Mouse (Mus musculus): ENCODE measurements around the gene Anp32b. TPM values are rescaled to one million over a fixed set of nuclear protein-coding genes. Genes with fewer than 3 reads are reported as not detected.

Gene Anp32b
- polyA plus RNA-seq, 1 experiment from 2014 or later: 156 TPM

GRCm38 (mm10) chr4:46451240-46451757 is 597 bp downstream of the Anp32b start:
- peak overlapping the region; percentile 84 for H3K4me2 ChIP-seq (ENCODE audit: low read depth, low read length)
- peak overlapping the region; percentile 87 for H3K4me3 ChIP-seq (ENCODE audit: low read length)
- H3K4me1 ChIP-seq (ENCODE audit: control insufficient read depth, insufficient read depth, low read length): peaks cover 32% of the 10 kb centered on the region
- H3K36me3 ChIP-seq (ENCODE audit: control insufficient read depth, insufficient read depth): no peaks in the 10 kb centered on the region
- H3K9ac ChIP-seq (ENCODE audit: low read length): peak overlapping the region; percentile 98
- H3K27me3 ChIP-seq (ENCODE audit: control insufficient read depth, insufficient read depth, low read length): no peaks in the 10 kb centered on the region
- H3K27ac ChIP-seq (ENCODE audit: low read length): peak overlapping the region; percentile 99
- peak; percentile 37 for ATAC-seq (replicated peaks; ENCODE audit: extremely low read depth, insufficient read depth, low FRiP score)
- H3K9me3 ChIP-seq (replicated peaks; ENCODE audit: control insufficient read depth, low read length): no peaks in the 10 kb centered on the region
- WGBS: under 1% methylated on average over 58 of the region's 70 CpGs

GRCm38 (mm10) chr4:46451758-46452480 is 1.2 kb downstream of the Anp32b start:
- peak; percentile 12 for ATAC-seq (replicated peaks; ENCODE audit: extremely low read depth, insufficient read depth, low FRiP score)
- under 1% methylated on average over 110 of the region's 111 CpGs for WGBS

GRCm38 (mm10) chr4:46452481-46452850 is 1.8 kb downstream of the Anp32b start:
- no peaks in the 10 kb centered on the region for H3K36me3 ChIP-seq (ENCODE audit: control insufficient read depth, insufficient read depth)
- no peaks in the 10 kb centered on the region for H3K9me3 ChIP-seq (replicated peaks; ENCODE audit: control insufficient read depth, low read length)
- no peaks in the 10 kb centered on the region for H3K27me3 ChIP-seq (ENCODE audit: control insufficient read depth, insufficient read depth, low read length)
- H3K4me2 ChIP-seq (ENCODE audit: low read depth, low read length): peak overlapping the region; percentile 84
- peak overlapping the region; percentile 87 for H3K4me3 ChIP-seq (ENCODE audit: low read length)
- H3K27ac ChIP-seq (ENCODE audit: low read length): peak overlapping the region; percentile 99
- under 1% methylated on average over 19 of the region's 19 CpGs for WGBS
- peaks cover 32% of the 10 kb centered on the region for H3K4me1 ChIP-seq (ENCODE audit: control insufficient read depth, insufficient read depth, low read length)
- H3K9ac ChIP-seq (ENCODE audit: low read length): peak overlapping the region; percentile 98
- no peak for ATAC-seq (replicated peaks; ENCODE audit: extremely low read depth, insufficient read depth, low FRiP score)

More at GRCm38 (mm10) chr4:46451758-46452480, 1.2 kb downstream of the Anp32b start:
- no peaks in the 10 kb centered on the region for H3K27me3 ChIP-seq (ENCODE audit: control insufficient read depth, insufficient read depth, low read length)
- H3K4me2 ChIP-seq (ENCODE audit: low read depth, low read length): peak overlapping the region; percentile 84
- H3K4me3 ChIP-seq (ENCODE audit: low read length): peak overlapping the region; percentile 87
- no peaks in the 10 kb centered on the region for H3K36me3 ChIP-seq (ENCODE audit: control insufficient read depth, insufficient read depth)
- peaks cover 32% of the 10 kb centered on the region for H3K4me1 ChIP-seq (ENCODE audit: control insufficient read depth, insufficient read depth, low read length)
- peak overlapping the region; percentile 99 for H3K27ac ChIP-seq (ENCODE audit: low read length)
- peak overlapping the region; percentile 98 for H3K9ac ChIP-seq (ENCODE audit: low read length)
- H3K9me3 ChIP-seq (replicated peaks; ENCODE audit: control insufficient read depth, low read length): no peaks in the 10 kb centered on the region

- Histone ChIP-seq H3K9me3 (replicated peaks; ENCODE audit: control insufficient read depth, low read length) (no peaks in the 10 kb centered on the region), H3K4me2 (ENCODE audit: low read depth, low read length) (peak overlapping the region; percentile 84), H3K9ac (ENCODE audit: low read length) (peak overlapping the region; percentile 98), H3K27ac (ENCODE audit: low read length) (peak overlapping the region; percentile 99; the same call in 1 of the 2 replicates), H3K4me1 (ENCODE audit: control insufficient read depth, insufficient read depth, low read length) (peaks cover 35% of the 10 kb centered on the region), H3K27me3 (ENCODE audit: control insufficient read depth, insufficient read depth, low read length) (no peaks in the 10 kb centered on the region), H3K4me3 (ENCODE audit: low read length) (peak overlapping the region; percentile 87), H3K36me3 (ENCODE audit: control insufficient read depth, insufficient read depth) (no peaks in the 10 kb centered on the region)
- WGBS: 36% methylated on average over 13 of the region's 13 CpGs
- no peak for ATAC-seq (replicated peaks; ENCODE audit: extremely low read depth, insufficient read depth, low FRiP score)
These were observed 2.4 kb downstream of the Anp32b start for GRCm38 (mm10) chr4:46452855-46453719.

- Histone ChIP-seq H3K9me3 (replicated peaks; ENCODE audit: control insufficient read depth, low read length) (no peaks in the 10 kb centered on the region), H3K27me3 (ENCODE audit: control insufficient read depth, insufficient read depth, low read length) (no peaks in the 10 kb centered on the region), H3K27ac (ENCODE audit: low read length) (no peak overlapping the region), H3K36me3 (ENCODE audit: control insufficient read depth, insufficient read depth) (no peaks in the 10 kb centered on the region), H3K9ac (ENCODE audit: low read length) (no peak overlapping the region; the same call in 1 of the 2 replicates), H3K4me3 (ENCODE audit: low read length) (no peak overlapping the region), H3K4me2 (ENCODE audit: low read depth, low read length) (peak overlapping the region; percentile 3), H3K4me1 (ENCODE audit: control insufficient read depth, insufficient read depth, low read length) (peaks cover 34% of the 10 kb centered on the region)
- 67% methylated on average over 5 of the region's 5 CpGs for WGBS
- no peak for ATAC-seq (replicated peaks; ENCODE audit: extremely low read depth, insufficient read depth, low FRiP score)
These were observed 3.6 kb downstream of the Anp32b start for GRCm38 (mm10) chr4:46454097-46454864.

GRCm38 (mm10) chr4:46456762-46457161 is 6.1 kb downstream of the Anp32b start:
- H3K36me3 ChIP-seq (ENCODE audit: control insufficient read depth, insufficient read depth): peaks cover 6% of the 10 kb centered on the region; the same call in 1 of the 2 replicates
- no peak for ATAC-seq (replicated peaks; ENCODE audit: extremely low read depth, insufficient read depth, low FRiP score)
- H3K9ac ChIP-seq (ENCODE audit: low read length): no peak overlapping the region
- H3K4me3 ChIP-seq (ENCODE audit: low read length): no peak overlapping the region
- peaks cover 29% of the 10 kb centered on the region for H3K4me1 ChIP-seq (ENCODE audit: control insufficient read depth, insufficient read depth, low read length)
- H3K4me2 ChIP-seq (ENCODE audit: low read depth, low read length): no peak overlapping the region
- WGBS: 81% methylated on average over 4 of the region's 4 CpGs
- no peak overlapping the region for H3K27ac ChIP-seq (ENCODE audit: low read length)
- no peaks in the 10 kb centered on the region for H3K27me3 ChIP-seq (ENCODE audit: control insufficient read depth, insufficient read depth, low read length)
- no peaks in the 10 kb centered on the region for H3K9me3 ChIP-seq (replicated peaks; ENCODE audit: control insufficient read depth, low read length)

- 92% methylated on average over 3 of the region's 3 CpGs for WGBS
- no peak for ATAC-seq (replicated peaks; ENCODE audit: extremely low read depth, insufficient read depth, low FRiP score)
- peaks cover 29% of the 10 kb centered on the region for H3K4me1 ChIP-seq (ENCODE audit: control insufficient read depth, insufficient read depth, low read length)
These were observed 6.5 kb downstream of the Anp32b start for GRCm38 (mm10) chr4:46457186-46457585.

GRCm38 (mm10) chr4:46458411-46458810 is 7.7 kb downstream of the Anp32b start:
- no peak overlapping the region for H3K4me3 ChIP-seq (ENCODE audit: low read length)
- H3K36me3 ChIP-seq (ENCODE audit: control insufficient read depth, insufficient read depth): peaks cover 13% of the 10 kb centered on the region
- WGBS: 91% methylated on average over 2 of the region's 2 CpGs
- no peaks in the 10 kb centered on the region for H3K27me3 ChIP-seq (ENCODE audit: control insufficient read depth, insufficient read depth, low read length)
- H3K4me1 ChIP-seq (ENCODE audit: control insufficient read depth, insufficient read depth, low read length): peaks cover 28% of the 10 kb centered on the region
- H3K4me2 ChIP-seq (ENCODE audit: low read depth, low read length): no peak overlapping the region
- no peaks in the 10 kb centered on the region for H3K9me3 ChIP-seq (replicated peaks; ENCODE audit: control insufficient read depth, low read length)
- no peak overlapping the region for H3K27ac ChIP-seq (ENCODE audit: low read length)
- no peak overlapping the region for H3K9ac ChIP-seq (ENCODE audit: low read length)
- ATAC-seq (replicated peaks; ENCODE audit: extremely low read depth, insufficient read depth, low FRiP score): no peak

More at GRCm38 (mm10) chr4:46457186-46457585, 6.5 kb downstream of the Anp32b start:
- H3K9ac ChIP-seq (ENCODE audit: low read length): no peak overlapping the region
- H3K27me3 ChIP-seq (ENCODE audit: control insufficient read depth, insufficient read depth, low read length): no peaks in the 10 kb centered on the region
- peaks cover 6% of the 10 kb centered on the region; the same call in 1 of the 2 replicates for H3K36me3 ChIP-seq (ENCODE audit: control insufficient read depth, insufficient read depth)
- H3K27ac ChIP-seq (ENCODE audit: low read length): no peak overlapping the region
- H3K4me2 ChIP-seq (ENCODE audit: low read depth, low read length): no peak overlapping the region
- no peak overlapping the region for H3K4me3 ChIP-seq (ENCODE audit: low read length)
- no peaks in the 10 kb centered on the region for H3K9me3 ChIP-seq (replicated peaks; ENCODE audit: control insufficient read depth, low read length)

Measured in heart, embryonic 16.5 days (tissue).